Mouse (Mus musculus) stomach, embryonic 16.5 days (tissue): ENCODE data around the gene Pde10a. TPM values are rescaled to one million over a fixed set of nuclear protein-coding genes. Genes with fewer than 3 reads are reported as not detected.

ENCODE experiments used
- ATAC-seq: fragments of 200-750 bp; cut with Nextera tagmentation; 2 replicates; pipeline ENCODE4 v1.8.0; 2017; ENCODE audit warnings: moderate number of reproducible peaks, moderate TSS enrichment; ENCODE audit not compliant: insufficient read depth, low FRiP score
- H3K27ac ChIP-seq: fragments of 300-500 bp; sonication (generic); 2 replicates; pipeline ENCODE4 v1.5.1; 2014; ENCODE audit warnings: low read length
- H3K27me3 ChIP-seq: fragments of 300-500 bp; sonication (generic); 2 replicates; pipeline ENCODE4 v1.6.1; 2014; ENCODE audit warnings: low read length, control low read depth, mixed read lengths; ENCODE audit not compliant: control insufficient read depth, insufficient read depth
- H3K36me3 ChIP-seq: fragments of 300-500 bp; sonication (generic); 2 replicates; pipeline ENCODE4 v1.6.1; 2014; ENCODE audit warnings: low read length; ENCODE audit not compliant: control insufficient read depth, insufficient read depth
- H3K4me1 ChIP-seq: fragments of 300-500 bp; sonication (generic); 2 replicates; pipeline ENCODE4 v1.6.1; 2014; ENCODE audit warnings: low read length, control low read depth, mixed read lengths; ENCODE audit not compliant: control insufficient read depth, insufficient read depth
- H3K4me2 ChIP-seq: fragments of 300-500 bp; sonication (generic); 2 replicates; pipeline ENCODE4 v1.6.1; 2014; ENCODE audit warnings: low read depth, low read length, mixed read lengths
- H3K4me3 ChIP-seq: fragments of 300-500 bp; sonication (generic); replicated peaks from 2 replicates; pipeline ENCODE4 v1.5.1; 2014; ENCODE audit warnings: mild to moderate bottlenecking, low read length
- H3K9ac ChIP-seq: fragments of 300-500 bp; sonication (generic); 2 replicates; pipeline ENCODE4 v1.6.1; 2014; ENCODE audit warnings: low read length
- H3K9me3 ChIP-seq: fragments of 300-500 bp; sonication (generic); replicated peaks from 2 replicates; pipeline ENCODE4 v1.6.1; 2016; ENCODE audit warnings: low read length, control low read depth; ENCODE audit not compliant: control insufficient read depth
- WGBS: fragments of 180-500 bp; shearing (Covaris S2); extraction: QIAGEN DNeasy Blood & Tissue Kit; methylation state at CpG from one replicate; pipeline ENCODE4 v1.1.7; 2014; 5-methylcytosine and 5-hydroxymethylcytosine counted together
- polyA plus RNA-seq: library from polyadenylated mRNA; unstranded; fragments of >200 nt; fragmentation: Nextera tagmentation; extraction: Ambion mirVana; gene quantifications from 2 replicates; pipeline ENCODE4 v1.2.1, GENCODE M21; 2015

Pde10a gene
- polyA plus RNA-seq, 1 experiment from 2014 or later: 1.2 TPM

- Histone ChIP-seq H3K9ac (no peak overlapping the region), H3K4me2 (no peak overlapping the region), H3K9me3 (no peaks in the 10 kb centered on the region), H3K4me1 (no peaks in the 10 kb centered on the region), H3K27me3 (no peaks in the 10 kb centered on the region), H3K27ac (no peak overlapping the region), H3K4me3 (no peak overlapping the region), H3K36me3 (no peaks in the 10 kb centered on the region)
- ATAC-seq: no peak
- 59% methylated on average over 16 of the region's 16 CpGs for WGBS
Observed at GRCm38 (mm10) chr17:8658751-8659454, 133.7 kb downstream of the Pde10a start.

GRCm38 (mm10) chr17:8666912-8667311, 141.7 kb downstream of the Pde10a start:
- no peak overlapping the region for H3K9ac ChIP-seq
- H3K27me3 ChIP-seq: no peaks in the 10 kb centered on the region
- no peak for ATAC-seq
- H3K4me2 ChIP-seq: no peak overlapping the region
- H3K36me3 ChIP-seq: no peaks in the 10 kb centered on the region
- 64% methylated on average over 5 of the region's 5 CpGs for WGBS
- H3K9me3 ChIP-seq: no peaks in the 10 kb centered on the region
- no peak overlapping the region for H3K4me3 ChIP-seq
- H3K4me1 ChIP-seq: no peaks in the 10 kb centered on the region
- no peak overlapping the region for H3K27ac ChIP-seq

DNA sequence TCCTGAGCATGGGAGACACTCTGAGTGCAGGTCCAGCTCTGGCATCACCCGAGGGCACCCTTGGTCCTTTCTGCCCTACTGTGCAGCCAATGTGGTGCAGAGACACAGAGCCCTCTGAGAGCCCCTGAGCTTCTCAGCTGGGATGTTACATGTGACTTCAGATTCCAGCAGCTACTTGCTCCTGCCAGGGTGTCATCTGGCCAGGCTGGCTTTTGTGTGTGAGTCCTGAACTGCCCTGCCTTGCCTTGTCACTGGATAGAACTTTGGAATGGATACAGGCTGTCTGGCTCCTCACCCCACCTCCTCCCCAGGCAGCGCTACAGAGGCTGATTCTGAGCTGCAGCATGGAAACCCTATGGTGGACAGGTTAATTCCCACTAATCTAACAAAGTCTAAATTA, 149.5 kb downstream of the Pde10a start:
- Histone ChIP-seq H3K9me3 (no peaks in the 10 kb centered on the region), H3K4me1 (no peaks in the 10 kb centered on the region), H3K27ac (no peak overlapping the region), H3K9ac (no peak overlapping the region), H3K36me3 (no peaks in the 10 kb centered on the region), H3K4me2 (no peak overlapping the region), H3K4me3 (no peak overlapping the region), H3K27me3 (no peaks in the 10 kb centered on the region)
- 72% methylated on average over 2 of the region's 2 CpGs for WGBS
- no peak for ATAC-seq

GRCm38 (mm10) chr17:8686356-8686755, 161.2 kb downstream of the Pde10a start:
- no peak overlapping the region for H3K4me2 ChIP-seq
- H3K9ac ChIP-seq: no peak overlapping the region
- ATAC-seq: no peak
- no peaks in the 10 kb centered on the region for H3K9me3 ChIP-seq
- no peak overlapping the region for H3K4me3 ChIP-seq
- no peaks in the 10 kb centered on the region for H3K27me3 ChIP-seq
- no peak overlapping the region for H3K27ac ChIP-seq
- H3K4me1 ChIP-seq: no peaks in the 10 kb centered on the region
- no peaks in the 10 kb centered on the region for H3K36me3 ChIP-seq
- WGBS: 61% methylated on average over 7 of the region's 7 CpGs

DNA sequence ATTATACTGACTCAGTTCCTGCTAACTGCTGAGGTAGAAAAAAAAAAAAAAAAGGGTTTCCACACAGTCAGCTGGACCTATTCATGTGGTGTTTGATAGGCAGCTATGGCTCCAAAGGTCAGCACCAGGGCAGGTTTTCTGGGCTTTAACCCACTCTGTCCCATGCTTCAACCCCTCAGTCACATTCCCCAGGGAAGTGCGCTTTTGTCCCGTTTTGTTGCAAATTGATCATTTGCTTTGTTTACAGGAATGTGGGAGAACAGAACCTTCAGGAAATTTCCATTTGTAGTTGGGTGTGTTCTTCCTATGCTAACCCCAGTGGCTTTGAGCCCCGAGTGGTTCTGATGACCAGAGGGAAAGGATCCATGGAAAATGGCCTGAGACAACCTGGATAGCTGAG, 162.9 kb downstream of the Pde10a start:
- no peaks in the 10 kb centered on the region for H3K4me1 ChIP-seq
- no peak overlapping the region for H3K4me2 ChIP-seq
- no peaks in the 10 kb centered on the region for H3K9me3 ChIP-seq
- H3K27me3 ChIP-seq: no peaks in the 10 kb centered on the region
- H3K4me3 ChIP-seq: no peak overlapping the region
- ATAC-seq: no peak
- H3K36me3 ChIP-seq: no peaks in the 10 kb centered on the region
- WGBS: 34% methylated on average over 3 of the region's 3 CpGs
- no peak overlapping the region for H3K27ac ChIP-seq
- no peak overlapping the region for H3K9ac ChIP-seq

DNA sequence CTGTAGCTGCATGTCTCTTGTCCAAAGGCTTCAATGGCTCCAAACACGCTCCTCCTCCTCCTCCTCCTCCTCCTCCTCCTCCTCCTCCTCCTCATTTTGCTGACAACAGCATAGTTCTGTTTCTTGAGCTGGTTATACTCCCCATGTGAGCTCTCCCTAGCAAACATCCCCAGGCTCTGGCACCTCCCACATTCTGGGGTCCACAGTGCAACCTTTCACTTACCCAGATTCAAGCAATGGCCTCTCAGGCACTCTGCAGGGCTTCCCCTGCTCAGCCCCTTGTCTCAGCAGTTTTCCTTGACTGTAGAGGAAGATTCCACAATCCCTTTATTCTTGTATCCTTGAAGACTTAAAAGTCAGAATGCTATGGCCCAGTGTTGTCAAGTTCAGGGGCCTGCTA, 173.1 kb downstream of the Pde10a start:
- Histone ChIP-seq H3K36me3 (no peaks in the 10 kb centered on the region), H3K4me1 (no peaks in the 10 kb centered on the region), H3K4me2 (no peak overlapping the region), H3K9me3 (no peaks in the 10 kb centered on the region; the same call in 1 of the 2 replicates), H3K27ac (no peak overlapping the region), H3K4me3 (no peak overlapping the region), H3K27me3 (no peaks in the 10 kb centered on the region), H3K9ac (no peak overlapping the region)
- WGBS: 88% methylated on average over 1 of the region's 1 CpGs
- ATAC-seq: no peak

- no peak overlapping the region for H3K9ac ChIP-seq
- no peaks in the 10 kb centered on the region for H3K36me3 ChIP-seq
- WGBS: 66% methylated on average over 3 of the region's 3 CpGs
- no peak overlapping the region for H3K4me2 ChIP-seq
- no peaks in the 10 kb centered on the region for H3K4me1 ChIP-seq
- no peak for ATAC-seq
- no peak overlapping the region for H3K27ac ChIP-seq
- no peaks in the 10 kb centered on the region for H3K27me3 ChIP-seq
- no peaks in the 10 kb centered on the region; the same call in 1 of the 2 replicates for H3K9me3 ChIP-seq
- H3K4me3 ChIP-seq: no peak overlapping the region
Observed at GRCm38 (mm10) chr17:8698793-8699192, 173.6 kb downstream of the Pde10a start.

DNA sequence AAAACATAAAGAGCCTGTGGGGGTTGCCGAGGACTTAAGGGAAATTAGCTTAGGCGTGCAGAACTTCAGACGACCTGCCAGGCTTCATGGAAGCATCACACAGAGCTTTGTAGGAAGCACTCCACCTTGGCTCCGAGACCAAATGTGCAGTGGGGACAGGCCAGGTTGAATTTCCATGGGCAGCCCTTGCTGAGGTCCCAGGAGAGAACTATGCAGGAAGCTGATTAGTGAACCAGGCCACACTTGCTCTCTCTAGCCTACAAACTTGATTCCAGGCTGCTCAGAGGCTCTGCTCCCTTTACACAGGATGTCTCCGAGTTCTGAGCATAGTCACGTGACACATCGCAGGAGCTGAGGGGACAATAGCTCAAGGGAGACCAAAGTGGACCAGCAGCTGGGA, 175.9 kb downstream of the Pde10a start:
- Histone ChIP-seq H3K27ac (no peak overlapping the region), H3K4me1 (no peaks in the 10 kb centered on the region), H3K4me3 (no peak overlapping the region), H3K27me3 (no peaks in the 10 kb centered on the region), H3K4me2 (no peak overlapping the region), H3K9me3 (no peaks in the 10 kb centered on the region; the same call in 1 of the 2 replicates), H3K36me3 (no peaks in the 10 kb centered on the region), H3K9ac (no peak overlapping the region)
- WGBS: 67% methylated on average over 7 of the region's 7 CpGs
- ATAC-seq: no peak

DNA sequence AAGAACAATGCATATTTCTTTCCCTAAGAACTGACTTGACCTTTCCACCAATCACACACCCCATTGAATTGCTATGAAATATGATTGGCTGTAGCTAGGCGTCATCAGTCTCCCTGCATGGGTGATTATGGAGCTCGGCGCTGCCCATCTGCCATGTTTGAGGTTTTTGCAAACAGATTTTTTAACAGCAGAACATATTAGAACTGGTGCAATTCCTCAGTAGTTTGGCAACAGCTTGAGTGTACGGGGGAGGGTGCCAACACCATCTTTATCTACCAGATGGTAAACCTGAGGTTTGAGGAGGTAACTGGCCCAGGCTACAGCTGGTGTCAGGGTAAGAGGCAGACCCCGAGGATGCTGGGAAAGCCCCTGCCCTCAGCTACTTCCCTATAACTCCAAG, 177.3 kb downstream of the Pde10a start:
- no peaks in the 10 kb centered on the region for H3K9me3 ChIP-seq
- H3K4me1 ChIP-seq: no peaks in the 10 kb centered on the region
- ATAC-seq: no peak
- no peak overlapping the region for H3K9ac ChIP-seq
- no peaks in the 10 kb centered on the region for H3K27me3 ChIP-seq
- no peak overlapping the region for H3K4me3 ChIP-seq
- no peaks in the 10 kb centered on the region for H3K36me3 ChIP-seq
- H3K4me2 ChIP-seq: no peak overlapping the region
- no peak overlapping the region for H3K27ac ChIP-seq
- 84% methylated on average over 5 of the region's 5 CpGs for WGBS
